In the genomic region with DNA sequence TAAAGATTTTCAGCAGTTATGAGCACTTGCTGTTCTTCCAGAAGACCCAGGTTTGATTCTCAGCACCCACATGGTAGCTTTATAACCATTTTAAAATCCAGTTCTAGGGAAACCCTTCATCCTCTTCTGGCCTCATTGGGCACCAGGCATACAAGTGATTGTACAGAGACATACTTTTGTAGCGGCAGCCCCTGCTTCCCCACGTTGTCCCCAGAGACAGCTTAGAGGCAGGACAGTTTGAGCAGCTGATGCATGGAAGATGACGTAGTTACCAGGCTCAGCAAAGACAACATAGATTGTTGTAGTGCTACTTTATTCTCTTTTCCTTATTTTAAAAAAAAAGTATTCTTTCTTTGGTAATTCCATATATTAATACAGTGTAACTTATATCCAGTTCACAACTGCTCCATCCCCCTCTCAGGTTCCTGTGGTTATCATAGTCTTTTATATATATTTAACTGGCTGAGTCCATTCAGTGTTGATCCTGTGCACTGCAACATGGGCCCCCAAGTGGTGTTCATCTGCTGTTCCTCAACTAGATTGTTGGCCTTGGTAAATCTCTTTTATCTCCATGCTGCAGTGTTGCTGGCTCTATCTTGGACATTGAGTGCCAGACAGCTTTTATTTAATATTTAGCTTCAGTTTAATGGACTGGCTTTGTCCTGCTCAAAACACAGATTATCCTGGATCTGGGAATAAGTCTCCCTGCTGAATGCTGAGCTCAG, we compare ENCODE assay signal across 29 mouse cellular contexts. TPM values are rescaled to one million over a fixed set of nuclear protein-coding genes. Genes with fewer than 3 reads are reported as not detected.
DNase-seq lines count a peak whose midpoint lies in the region; ATAC-seq and TF ChIP-seq lines count a peak whose summit lies in the region.
"Had no signal": no experiment of that assay in that cellular context is flagged by ENCODE, and none has a peak within 500 bp of the region (broad histone marks: within the 10 kb centered on the region; RNA-seq: fewer than 3 reads in every experiment).

No protein-coding gene starts in this region.

- H3K4me1 ChIP-seq in spleen, adult 2 months (ENCODE audit: control insufficient read depth, insufficient read depth, insufficient read length) = no peaks in the 10 kb centered on the region
- H3K4me1 ChIP-seq in CH12.LX (ENCODE audit: control insufficient read depth in 1 of 2, insufficient read depth in 2 of 2) = peaks cover 0 to 21% of the 10 kb centered on the region in 2 experiments; a peak in 1 of 4 replicates
- H3K4me1 ChIP-seq: embryonic facial prominence, embryonic 12.5 days; embryonic facial prominence, embryonic 15.5 days; hindbrain, embryonic 10.5 days had no signal

- TF ChIP-seq EP300 in CH12.LX (IDR thresholded peaks at IDR 0.05; ENCODE audit: low read length) = no peak

- dilution Hi-C loops in CH12.LX (cut with MboI; ENCODE audit: extremely low pct_ligation_motif_present, extremely low pct_unique_long_range_greater_than_20kb, low sequenced_read_pairs) = no loop called here

- no peak overlapping the region for H3K4me3 ChIP-seq in spleen, adult 2 months (ENCODE audit: extremely low read depth, insufficient read depth, insufficient read length)
- H3K4me3 ChIP-seq in CH12.LX (replicated peaks in 1 of 3; ENCODE audit: low read depth in 2 of 3, low read length in 2 of 3, poor library complexity in 1 of 3) = no peak overlapping the region
- H3K4me3 ChIP-seq: embryonic facial prominence, embryonic 12.5 days; embryonic facial prominence, embryonic 15.5 days; gastrocnemius, adult 2 months; heart, embryonic 12.5 days; heart, embryonic 15.5 days; hindbrain, embryonic 10.5 days had no signal

- H3K9me3 ChIP-seq in CH12.LX (replicated peaks; ENCODE audit: low read length) = no peaks in the 10 kb centered on the region
- H3K9me3 ChIP-seq: embryonic facial prominence, embryonic 12.5 days; embryonic facial prominence, embryonic 15.5 days; heart, embryonic 12.5 days; heart, embryonic 15.5 days; hindbrain, embryonic 10.5 days had no signal

- H3K27me3 ChIP-seq in spleen, adult 2 months (ENCODE audit: control insufficient read depth, insufficient read depth, low read length) = no peaks in the 10 kb centered on the region
- H3K27me3 ChIP-seq in CH12.LX (replicated peaks) = no peaks in the 10 kb centered on the region
- H3K27me3 ChIP-seq: embryonic facial prominence, embryonic 12.5 days; embryonic facial prominence, embryonic 15.5 days; heart, embryonic 12.5 days; heart, embryonic 15.5 days; Patski had no signal

- H3K36me3 ChIP-seq in spleen, adult 2 months (ENCODE audit: control insufficient read depth, insufficient read depth, low read length) = peaks cover 5% of the 10 kb centered on the region
- peaks cover 8 to 48% of the 10 kb centered on the region in 2 experiments for H3K36me3 ChIP-seq in CH12.LX (replicated peaks in 1 of 2; ENCODE audit: control insufficient read depth in 1 of 2, insufficient read depth in 1 of 2, low read length in 1 of 2)

- H3K27ac ChIP-seq in spleen, adult 2 months (ENCODE audit: insufficient read depth, low read length) = no peak overlapping the region
- H3K27ac ChIP-seq in CH12.LX (ENCODE audit: insufficient read depth, low read depth) = no peak overlapping the region
- H3K27ac ChIP-seq: embryonic facial prominence, embryonic 12.5 days; embryonic facial prominence, embryonic 15.5 days; gastrocnemius, adult 2 months; heart, embryonic 15.5 days; hindbrain, embryonic 10.5 days; hindbrain, embryonic 14.5 days had no signal

- H3K79me2 ChIP-seq in CH12.LX (replicated peaks; ENCODE audit: control insufficient read depth, extremely low read depth, insufficient read depth, poor library complexity, severe bottlenecking) = peaks cover 62% of the 10 kb centered on the region

- TF ChIP-seq CTCF in spleen, adult 2 months (IDR thresholded peaks at IDR 0.05; ENCODE audit: extremely low read depth, insufficient read depth, insufficient read length, insufficient replicate concordance) = no peak
- TF ChIP-seq CTCF in CH12.LX (conservative IDR thresholded peaks at IDR 0.05 in 1 of 2, IDR thresholded peaks at IDR 0.05 in 1 of 2; ENCODE audit: low read depth in 2 of 2, low read length in 2 of 2) = no peak

- in situ Hi-C loops in CH12.LX (cut with MboI; ENCODE audit: low pct_ligation_motif_present, low pct_unique_long_range_greater_than_20kb, low sequenced_read_pairs) = no loop called here

- no peak for TF ChIP-seq RAD21 in CH12.LX (IDR thresholded peaks at IDR 0.05; ENCODE audit: low read depth, low read length)

- 42% methylated on average over 3 of the region's 3 CpGs for WGBS in spleen, adult 2 months

- DNase-seq in spleen, adult 2 months (ENCODE audit: low read depth in 1 of 2, low spot score in 2 of 2) = peak; percentile 18 to 31
- no peak for DNase-seq in spleen, adult 12 weeks (ENCODE audit: low spot score)
- peak; percentile 51 for DNase-seq in CH12.LX (ENCODE audit: extremely low read depth)
- DNase-seq in heart, adult 11 months = no peak
- no peak for DNase-seq in kidney, adult 8-10 months
- DNase-seq in right cerebral cortex, adult 18-20 months = no peak
- DNase-seq: adrenal gland, adult 2 months; adrenal gland, postnatal 14 days; cerebellum, adult 11 months; cerebellum, adult 2 months; cerebellum, adult 9-11 months; cerebellum, postnatal 25 days; forebrain, postnatal 0 days; gastrocnemius, adult 2 months; gastrocnemius, postnatal 14 days; heart, adult 18-20 months; heart, postnatal 10 days; heart, postnatal 36 days had no signal

- TF ChIP-seq POLR2A in spleen, adult 2 months (IDR thresholded peaks at IDR 0.05; ENCODE audit: low read depth, low read length) = no peak
- TF ChIP-seq POLR2A in CH12.LX (IDR thresholded peaks at IDR 0.05; ENCODE audit: low read depth, low read length) = no peak

- no peak overlapping the region for H3K9ac ChIP-seq in CH12.LX (ENCODE audit: insufficient read depth, low read depth)
- H3K9ac ChIP-seq: embryonic facial prominence, embryonic 12.5 days; embryonic facial prominence, embryonic 15.5 days; forebrain, postnatal 0 days; heart, embryonic 12.5 days; heart, embryonic 15.5 days; hindbrain, embryonic 14.5 days had no signal

- no peak overlapping the region for H3K4me2 ChIP-seq in CH12.LX (ENCODE audit: insufficient read depth, low read depth, poor library complexity, severe bottlenecking)
- H3K4me2 ChIP-seq: embryonic facial prominence, embryonic 12.5 days; embryonic facial prominence, embryonic 15.5 days; heart, embryonic 12.5 days; heart, embryonic 15.5 days; hindbrain, embryonic 14.5 days had no signal

- peak; percentile 74 for ATAC-seq in megakaryocyte-erythroid progenitor cell, adult 5-6 weeks (replicated peaks; ENCODE audit: low FRiP score, low TSS enrichment, poor library complexity, severe bottlenecking)
- ATAC-seq: CD4-positive, CD25-positive, alpha-beta regulatory T cell, adult 4 months; forebrain, embryonic 14.5 days; forebrain, postnatal 0 days; Patski had no signal

TF ChIP-seq in CH12.LX, 34 proteins besides CTCF, POLR2A, EP300 and RAD21:
- TF ChIP-seq ZKSCAN1 (IDR thresholded peaks at IDR 0.05; ENCODE audit: borderline replicate concordance, low read depth, low read length) (no peak), ZNF384 (IDR thresholded peaks at IDR 0.05; ENCODE audit: low read depth, low read length) (no peak), NELFE (IDR thresholded peaks at IDR 0.05; ENCODE audit: low read depth, low read length) (no peak), KAT2A (IDR thresholded peaks at IDR 0.05; ENCODE audit: insufficient replicate concordance, low read length) (no peak), USF1 (IDR thresholded peaks at IDR 0.05; ENCODE audit: low read depth, low read length) (no peak), ELF1 (IDR thresholded peaks at IDR 0.05; ENCODE audit: low read depth, low read length) (no peak), MXI1 (IDR thresholded peaks at IDR 0.05; ENCODE audit: low read depth, low read length) (no peak), MAFK (IDR thresholded peaks at IDR 0.05; ENCODE audit: insufficient replicate concordance, low read length) (no peak), CHD1 (IDR thresholded peaks at IDR 0.05; ENCODE audit: low read depth, low read length) (no peak), MAX (IDR thresholded peaks at IDR 0.05; ENCODE audit: low read length) (no peak), HCFC1 (IDR thresholded peaks at IDR 0.05; ENCODE audit: low read depth, low read length) (no peak), MAZ (IDR thresholded peaks at IDR 0.05; ENCODE audit: low read depth, low read length) (no peak), TCF12 (IDR thresholded peaks at IDR 0.05; ENCODE audit: low read depth, low read length) (no peak)

RNA-seq across cellular contexts. Expression of a gene that starts 20.1 kb away (rescaled TPM):
- polyA plus RNA-seq in spleen, adult 2 months (2012; rRNA removed) = 1.7 and 2.1 TPM in 2 replicates
- total RNA-seq in CH12.LX (2012; rRNA removed) (27.6 and 34.1 TPM in 2 replicates), CH12.LX (2014; rRNA removed) (59.0 and 59.9 TPM in 2 replicates)
- 85.8 and 95.3 TPM in 2 replicates for polyA plus RNA-seq in CH12.LX (2012; ENCODE audit: insufficient read length, low read depth)
- total RNA-seq in megakaryocyte-erythroid progenitor cell, adult 5-6 weeks (2014; fragmentation: Nextera tagmentation) = 116 and 129 TPM in 2 replicates
- total RNA-seq in megakaryocyte-erythroid progenitor cell, adult 5-6 weeks (2017) = 123 and 152 TPM in 2 replicates

RNA-seq across cellular contexts. Expression of a gene that starts 26.2 kb away (rescaled TPM):
- 35.6 and 44.9 TPM in 2 replicates for polyA plus RNA-seq in spleen, adult 2 months (2012; rRNA removed)
- total RNA-seq in CH12.LX (2012; rRNA removed) (213 and 233 TPM in 2 replicates), CH12.LX (2014; rRNA removed) (206 and 234 TPM in 2 replicates)
- polyA plus RNA-seq in CH12.LX (2012; ENCODE audit: insufficient read length, low read depth) = 109 and 159 TPM in 2 replicates
- total RNA-seq in megakaryocyte-erythroid progenitor cell, adult 5-6 weeks (2014; fragmentation: Nextera tagmentation) = 273 and 323 TPM in 2 replicates
- total RNA-seq in megakaryocyte-erythroid progenitor cell, adult 5-6 weeks (2017) = 64.5 and 116 TPM in 2 replicates

RNA-seq across cellular contexts. Expression of a gene that starts 38.5 kb away (rescaled TPM):
- polyA plus RNA-seq in spleen, adult 2 months (2012; rRNA removed) = 0.36 TPM in 2 replicates
- not detected in 2 replicates for total RNA-seq in CH12.LX (2012; rRNA removed)
- not detected in 2 replicates for total RNA-seq in CH12.LX (2014; rRNA removed)
- 0.23 TPM in 1 of 2 replicates, not detected in the other for polyA plus RNA-seq in CH12.LX (2012; ENCODE audit: insufficient read length, low read depth)
- not detected in 2 replicates for total RNA-seq in megakaryocyte-erythroid progenitor cell, adult 5-6 weeks (2014; fragmentation: Nextera tagmentation)
- total RNA-seq in megakaryocyte-erythroid progenitor cell, adult 5-6 weeks (2017) = not detected in 2 replicates
- total RNA-seq: common myeloid progenitor, adult 5-6 weeks; gastrocnemius, adult 2 months had no signal

RNA-seq across cellular contexts. Expression of a gene that starts 48.7 kb away (rescaled TPM):
- 6.9 and 13.3 TPM in 2 replicates for polyA plus RNA-seq in spleen, adult 2 months (2012; rRNA removed)
- total RNA-seq in CH12.LX (2012; rRNA removed) (4.8 and 6.0 TPM in 2 replicates), CH12.LX (2014; rRNA removed) (9.3 and 9.9 TPM in 2 replicates)
- polyA plus RNA-seq in CH12.LX (2012; ENCODE audit: insufficient read length, low read depth) = 7.0 and 7.1 TPM in 2 replicates
- 3.7 and 5.6 TPM in 2 replicates for total RNA-seq in megakaryocyte-erythroid progenitor cell, adult 5-6 weeks (2014; fragmentation: Nextera tagmentation)
- 5.6 and 6.8 TPM in 2 replicates for total RNA-seq in megakaryocyte-erythroid progenitor cell, adult 5-6 weeks (2017)

Comparison
In these comparisons a context has a peak if more than half of its experiments do, and no peak if none do; other contexts are left out.
1. DNase-seq: peak in spleen, adult 2 months (2 of 2) and CH12.LX (single experiment); none in spleen, adult 12 weeks (single experiment), heart, adult 11 months (single experiment), kidney, adult 8-10 months (0 of 2) and right cerebral cortex, adult 18-20 months (single experiment).